Mouse (Mus musculus): ENCODE data around the gene Pskh1. TPM values are rescaled to one million over a fixed set of nuclear protein-coding genes. Genes with fewer than 3 reads are reported as not detected.

Pskh1 gene
- polyA plus RNA-seq, 2 experiments = 6.2 to 9.8 TPM

DNA sequence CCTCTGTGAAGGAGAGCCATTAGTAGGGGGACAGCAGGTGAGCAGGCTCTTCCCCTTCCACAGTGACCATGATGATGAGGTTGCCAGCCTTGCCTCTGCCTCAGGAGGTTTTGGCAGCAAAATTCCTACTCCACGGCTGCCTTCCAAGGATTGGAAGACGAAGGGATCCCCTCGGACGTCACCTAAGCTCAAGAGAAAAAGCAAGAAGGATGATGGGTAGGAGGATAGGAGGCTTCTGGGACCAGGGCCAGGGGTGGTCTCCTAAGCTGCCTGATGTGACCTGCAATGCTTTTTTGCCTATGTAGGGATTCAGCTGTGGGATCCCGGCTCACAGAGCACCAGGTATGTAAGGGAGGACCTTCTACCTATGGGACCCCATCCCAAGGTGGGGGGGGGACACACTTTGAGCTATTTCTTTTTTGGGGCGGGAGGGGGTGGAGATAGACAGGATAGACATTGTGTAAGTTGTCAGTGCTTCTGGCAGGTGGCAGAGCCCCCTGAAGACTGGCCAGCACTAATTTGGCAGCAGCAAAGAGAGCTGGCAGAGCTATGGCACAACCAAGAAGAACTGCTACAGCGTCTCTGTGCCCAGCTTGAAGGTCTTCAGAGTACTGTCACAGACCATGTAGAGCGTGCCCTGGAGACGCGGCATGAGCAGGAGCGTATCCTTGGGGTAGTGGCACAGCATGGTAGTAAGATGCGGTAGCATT lies 10.3 kb upstream of the Pskh1 start:
- 86% methylated on average over 12 of the region's 12 CpGs for WGBS (ENCODE audit: insufficient replicate concordance)
- Histone ChIP-seq H3K4me3 (ENCODE audit: insufficient read depth in 1 of 2, low read depth in 2 of 2, low read length in 2 of 2) (no peak overlapping the region), H3K4me1 (replicated peaks; ENCODE audit: control insufficient read depth in 2 of 2, insufficient read depth in 2 of 2, low read length in 1 of 2) (no peaks in the 10 kb centered on the region), H3K9ac (replicated peaks) (no peak overlapping the region), H3K27ac (no peak overlapping the region), H3K27me3 (ENCODE audit: control insufficient read depth, insufficient read depth, low read length) (no peaks in the 10 kb centered on the region), H3K36me3 (replicated peaks; ENCODE audit: control insufficient read depth, insufficient read depth, low read depth) (peaks cover 62% of the 10 kb centered on the region), H3K9me3 (ENCODE audit: control insufficient read depth, low read length) (no peaks in the 10 kb centered on the region), H3K4me2 (ENCODE audit: low read depth) (no peak overlapping the region)
- ATAC-seq (ENCODE audit: insufficient read depth) = no peak
- no peak for DNase-seq (ENCODE audit: low read depth in 3 of 3, low spot score in 3 of 3)
- TF ChIP-seq EP300 (IDR thresholded peaks at IDR 0.05; ENCODE audit: low read depth) (no peak), CTCF (IDR thresholded peaks at IDR 0.05; ENCODE audit: low read depth) (no peak)

DNA sequence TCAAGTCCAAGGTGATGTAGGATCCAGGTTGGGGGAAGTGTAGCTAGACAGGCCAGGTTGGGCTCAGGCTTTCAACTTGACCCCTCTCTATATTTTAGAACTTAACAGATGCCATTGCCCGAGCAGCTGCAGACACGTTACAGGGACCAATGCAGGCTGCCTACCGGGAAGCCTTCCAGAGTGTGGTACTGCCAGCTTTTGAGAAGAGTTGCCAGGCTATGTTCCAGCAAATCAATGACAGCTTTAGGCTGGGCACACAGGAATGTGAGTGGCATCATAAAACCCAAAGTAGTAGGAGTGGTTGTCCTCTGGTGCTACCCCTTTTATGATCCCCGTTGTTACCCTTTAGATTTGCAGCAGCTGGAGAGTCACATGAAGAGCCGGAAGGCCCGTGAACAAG lies 9.4 kb upstream of the Pskh1 start:
- TF ChIP-seq CTCF (IDR thresholded peaks at IDR 0.05; ENCODE audit: low read depth) (no peak), EP300 (IDR thresholded peaks at IDR 0.05; ENCODE audit: low read depth) (no peak)
- Histone ChIP-seq H3K9me3 (ENCODE audit: control insufficient read depth, low read length) (no peaks in the 10 kb centered on the region), H3K27me3 (ENCODE audit: control insufficient read depth, insufficient read depth, low read length) (no peaks in the 10 kb centered on the region), H3K4me1 (replicated peaks; ENCODE audit: control insufficient read depth in 2 of 2, insufficient read depth in 2 of 2, low read length in 1 of 2) (no peaks in the 10 kb centered on the region), H3K4me2 (ENCODE audit: low read depth) (no peak overlapping the region), H3K9ac (replicated peaks) (no peak overlapping the region), H3K36me3 (replicated peaks; ENCODE audit: control insufficient read depth, insufficient read depth, low read depth) (peaks cover 54% of the 10 kb centered on the region), H3K27ac (no peak overlapping the region), H3K4me3 (ENCODE audit: insufficient read depth in 1 of 2, low read depth in 2 of 2, low read length in 2 of 2) (no peak overlapping the region)
- DNase-seq (ENCODE audit: low read depth in 3 of 3, low spot score in 3 of 3) (no peak), ATAC-seq (ENCODE audit: insufficient read depth) (no peak)
- 78% methylated on average over 6 of the region's 6 CpGs for WGBS (ENCODE audit: insufficient replicate concordance)

DNA sequence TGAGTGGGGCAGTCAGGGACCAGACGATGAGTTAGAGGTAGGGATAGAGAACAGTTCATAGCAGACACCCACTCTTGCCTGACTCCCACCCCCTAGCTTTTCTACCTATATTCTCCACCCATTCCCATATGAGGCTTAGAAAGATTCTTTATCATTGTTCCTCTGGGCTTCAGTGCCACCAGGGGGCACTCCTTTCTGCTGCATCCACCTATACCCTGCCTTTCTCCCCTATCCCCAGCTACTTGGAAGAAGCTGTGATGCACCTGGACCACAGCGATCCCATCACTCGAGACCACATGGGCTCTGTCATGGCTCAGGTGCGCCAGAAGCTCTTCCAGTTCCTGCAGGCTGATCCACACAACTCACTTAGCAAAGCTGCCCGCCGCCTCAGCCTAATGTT lies 7.8 kb upstream of the Pskh1 start:
- no peak for ATAC-seq (ENCODE audit: insufficient read depth)
- 85% methylated on average over 6 of the region's 6 CpGs for WGBS (ENCODE audit: insufficient replicate concordance)

DNA sequence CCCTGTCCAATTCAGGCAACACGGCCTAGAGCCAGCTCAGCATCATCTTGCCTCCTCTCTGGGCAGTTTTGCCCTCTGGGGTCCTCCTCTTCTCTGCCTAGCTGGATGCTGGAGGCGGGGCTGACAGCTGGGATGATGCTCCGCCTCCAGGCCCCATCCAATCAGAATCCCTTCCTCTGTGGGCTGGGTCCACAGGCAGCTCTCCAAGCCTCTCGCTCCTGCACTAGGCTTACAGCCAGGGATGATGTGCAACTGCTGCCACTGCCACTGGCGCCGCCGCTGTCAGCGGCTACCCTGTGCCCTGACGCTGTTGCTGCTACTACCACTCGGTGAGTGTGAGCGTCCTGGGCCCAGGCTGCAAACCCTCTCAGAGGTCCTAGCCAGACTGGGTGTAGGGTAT lies 6.9 kb upstream of the Pskh1 start, which contains the start of gene Nrn1l:
Gene Nrn1l (plus strand): TSS at position 229 of the 400 bp plus-strand sequence.
- 41% methylated on average over 11 of the region's 11 CpGs for WGBS (ENCODE audit: insufficient replicate concordance)
- DNase-seq (ENCODE audit: low read depth in 3 of 3, low spot score in 3 of 3) = peak in 1 of 3 experiments; percentile 20
- Histone ChIP-seq H3K27me3 (ENCODE audit: control insufficient read depth, insufficient read depth, low read length) (no peaks in the 10 kb centered on the region), H3K4me2 (ENCODE audit: low read depth) (no peak within 1 kb of the TSS), H3K4me3 (ENCODE audit: insufficient read depth in 1 of 2, low read depth in 2 of 2, low read length in 2 of 2) (no peak within 1 kb of the TSS), H3K36me3 (replicated peaks; ENCODE audit: control insufficient read depth, insufficient read depth, low read depth) (peaks cover 35% of the 10 kb centered on the region), H3K4me1 (replicated peaks; ENCODE audit: control insufficient read depth in 2 of 2, insufficient read depth in 2 of 2, low read length in 1 of 2) (no peaks in the 10 kb centered on the region), H3K9ac (replicated peaks) (no peak within 1 kb of the TSS), H3K9me3 (ENCODE audit: control insufficient read depth, low read length) (no peaks in the 10 kb centered on the region), H3K27ac (no peak within 1 kb of the TSS)
- no peak for TF ChIP-seq CTCF (IDR thresholded peaks at IDR 0.05; ENCODE audit: low read depth)
- TF ChIP-seq EP300 (IDR thresholded peaks at IDR 0.05; ENCODE audit: low read depth) = no peak
- ATAC-seq (ENCODE audit: insufficient read depth) = peak; percentile 56

More for the DNA sequence above, 7.8 kb upstream of the Pskh1 start:
- Histone ChIP-seq H3K36me3 (replicated peaks; ENCODE audit: control insufficient read depth, insufficient read depth, low read depth) (peaks cover 40% of the 10 kb centered on the region), H3K27ac (no peak overlapping the region), H3K9ac (replicated peaks) (no peak overlapping the region), H3K4me2 (ENCODE audit: low read depth) (no peak overlapping the region), H3K9me3 (ENCODE audit: control insufficient read depth, low read length) (no peaks in the 10 kb centered on the region), H3K27me3 (ENCODE audit: control insufficient read depth, insufficient read depth, low read length) (no peaks in the 10 kb centered on the region), H3K4me3 (ENCODE audit: insufficient read depth in 1 of 2, low read depth in 2 of 2, low read length in 2 of 2) (no peak overlapping the region), H3K4me1 (replicated peaks; ENCODE audit: control insufficient read depth in 2 of 2, insufficient read depth in 2 of 2, low read length in 1 of 2) (no peaks in the 10 kb centered on the region)
- TF ChIP-seq EP300 (IDR thresholded peaks at IDR 0.05; ENCODE audit: low read depth) (no peak), CTCF (IDR thresholded peaks at IDR 0.05; ENCODE audit: low read depth) (peak; percentile 66)
- no peak for DNase-seq (ENCODE audit: low read depth in 3 of 3, low spot score in 3 of 3)

DNA sequence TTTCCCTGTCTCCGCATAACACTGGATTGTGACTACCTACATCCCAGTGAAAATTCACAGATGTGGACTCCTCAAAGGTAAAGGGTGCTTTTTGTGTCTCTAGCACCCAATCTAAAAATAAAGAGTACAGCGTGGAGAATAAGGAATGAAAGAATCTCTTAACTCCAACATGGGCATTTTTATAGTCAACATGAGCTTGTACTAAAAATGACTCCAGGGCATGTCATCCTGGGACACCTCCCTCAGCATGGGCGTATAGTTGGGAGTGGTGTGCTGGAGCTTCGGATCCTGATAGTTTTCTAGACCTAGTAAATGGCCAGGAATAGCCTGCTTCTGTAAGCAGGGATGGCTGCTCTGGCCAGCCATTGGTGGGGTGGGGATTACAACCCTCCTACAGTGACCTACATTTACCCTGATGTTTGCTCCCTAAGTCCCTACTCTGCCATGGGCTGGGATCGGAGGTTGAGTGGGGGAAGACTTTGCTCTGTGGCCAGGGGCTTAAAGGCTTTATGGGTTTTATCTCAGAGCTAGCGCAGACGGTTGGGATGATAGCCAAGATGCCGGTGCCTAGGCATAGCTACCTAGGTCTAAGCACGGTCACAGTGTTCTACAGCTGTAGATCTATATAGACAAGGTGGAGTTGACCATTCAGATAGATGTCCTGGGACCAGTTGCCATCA lies 2.3 kb upstream of the Pskh1 start:
- H3K4me1 ChIP-seq (replicated peaks; ENCODE audit: control insufficient read depth in 2 of 2, insufficient read depth in 2 of 2, low read length in 1 of 2) = peaks cover 8 to 12% of the 10 kb centered on the region in 2 experiments
- ATAC-seq (ENCODE audit: insufficient read depth) (no peak), DNase-seq (ENCODE audit: low read depth in 3 of 3, low spot score in 3 of 3) (no peak)
- no peak overlapping the region for H3K27ac ChIP-seq
- H3K4me2 ChIP-seq (ENCODE audit: low read depth) = no peak overlapping the region
- H3K36me3 ChIP-seq (replicated peaks; ENCODE audit: control insufficient read depth, insufficient read depth, low read depth) = no peaks in the 10 kb centered on the region
- 72% methylated on average over 9 of the region's 9 CpGs for WGBS (ENCODE audit: insufficient replicate concordance)
- H3K4me3 ChIP-seq (ENCODE audit: insufficient read depth in 1 of 2, low read depth in 2 of 2, low read length in 2 of 2) = no peak overlapping the region
- no peak overlapping the region for H3K9ac ChIP-seq (replicated peaks)
- H3K27me3 ChIP-seq (ENCODE audit: control insufficient read depth, insufficient read depth, low read length) = no peaks in the 10 kb centered on the region
- H3K9me3 ChIP-seq (ENCODE audit: control insufficient read depth, low read length) = no peaks in the 10 kb centered on the region
- TF ChIP-seq CTCF (IDR thresholded peaks at IDR 0.05; ENCODE audit: low read depth) (no peak), EP300 (IDR thresholded peaks at IDR 0.05; ENCODE audit: low read depth) (no peak)

All from liver, embryonic 14.5 days (tissue).